In genomic region chr17:15816379-15817095, GRCm38 (mm10) we compare ENCODE assay signal across 15 mouse cellular contexts. TPM values are rescaled to one million over a fixed set of nuclear protein-coding genes. Genes with fewer than 3 reads are reported as not detected.
DNase-seq lines count a peak whose midpoint lies in the region; ATAC-seq and TF ChIP-seq lines count a peak whose summit lies in the region.
"Had no signal": no experiment of that assay in that cellular context is flagged by ENCODE, and none has a peak within 500 bp of the region (broad histone marks: within the 10 kb centered on the region; RNA-seq: fewer than 3 reads in every experiment).

No protein-coding gene starts in this region.

- H3K27ac ChIP-seq in heart, embryonic 16.5 days (ENCODE audit: low read length), result no peak overlapping the region
- no peak overlapping the region for H3K27ac ChIP-seq in stomach, postnatal 0 days (replicated peaks)
- no peak overlapping the region for H3K27ac ChIP-seq in hindbrain, embryonic 11.5 days (ENCODE audit: low read depth, low read length)
- H3K27ac ChIP-seq: forebrain, embryonic 12.5 days; hindbrain, embryonic 10.5 days; liver, embryonic 12.5 days; neural tube, embryonic 13.5 days had no signal

- H3K36me3 ChIP-seq in heart, embryonic 16.5 days (ENCODE audit: control insufficient read depth, insufficient read depth), result peaks cover 5% of the 10 kb centered on the region
- 0 out of 2 replicates have a peak, but pooled peaks cover 5% of the 10 kb centered on the region for H3K36me3 ChIP-seq in stomach, postnatal 0 days (ENCODE audit: control insufficient read depth, insufficient read depth, low read length)
- peaks cover 2% of the 10 kb centered on the region; the same call in 1 of the 2 replicates for H3K36me3 ChIP-seq in hindbrain, embryonic 11.5 days (ENCODE audit: control insufficient read depth, insufficient read depth, low read length)
- H3K36me3 ChIP-seq: liver, embryonic 12.5 days had no signal

- 76% methylated on average over 11 of the region's 11 CpGs for WGBS in heart, embryonic 16.5 days
- 56% methylated on average over 10 of the region's 11 CpGs for WGBS in stomach, postnatal 0 days
- WGBS in hindbrain, embryonic 11.5 days, result 89% methylated on average over 10 of the region's 11 CpGs

- peaks cover 37% of the 10 kb centered on the region for H3K4me1 ChIP-seq in heart, embryonic 16.5 days (ENCODE audit: control insufficient read depth, insufficient read depth, low read length)
- H3K4me1 ChIP-seq in stomach, postnatal 0 days (replicated peaks; ENCODE audit: control insufficient read depth, insufficient read depth), result peaks cover 7% of the 10 kb centered on the region; the same call in 1 of the 2 replicates
- H3K4me1 ChIP-seq in hindbrain, embryonic 11.5 days (replicated peaks; ENCODE audit: control insufficient read depth, insufficient read depth, low read length), result no peaks in the 10 kb centered on the region
- H3K4me1 ChIP-seq: liver, embryonic 12.5 days had no signal

- H3K9ac ChIP-seq in heart, embryonic 16.5 days (ENCODE audit: low read length), result no peak overlapping the region
- H3K9ac ChIP-seq in stomach, postnatal 0 days (ENCODE audit: low read length), result no peak overlapping the region
- H3K9ac ChIP-seq in hindbrain, embryonic 11.5 days (ENCODE audit: low read depth, low read length), result no peak overlapping the region
- H3K9ac ChIP-seq: forebrain, embryonic 12.5 days; liver, embryonic 12.5 days; neural tube, embryonic 13.5 days had no signal

- ATAC-seq in heart, embryonic 16.5 days (replicated peaks; ENCODE audit: extremely low read depth, insufficient read depth, low FRiP score), result peak; percentile 7; the same call in 1 of the 2 replicates
- ATAC-seq in stomach, postnatal 0 days (ENCODE audit: low FRiP score, low TSS enrichment), result peak; percentile 41; the same call in 1 of the 2 replicates
- no peak for ATAC-seq in hindbrain, embryonic 11.5 days (ENCODE audit: low FRiP score)
- ATAC-seq: liver, embryonic 12.5 days had no signal

- no peaks in the 10 kb centered on the region for H3K27me3 ChIP-seq in heart, embryonic 16.5 days (ENCODE audit: control insufficient read depth, insufficient read depth, low read length)
- H3K27me3 ChIP-seq in stomach, postnatal 0 days (ENCODE audit: control insufficient read depth, insufficient read depth, low read length), result no peaks in the 10 kb centered on the region
- H3K27me3 ChIP-seq in hindbrain, embryonic 11.5 days (ENCODE audit: control insufficient read depth, insufficient read depth, low read length), result no peaks in the 10 kb centered on the region
- H3K27me3 ChIP-seq: forebrain, embryonic 12.5 days; liver, embryonic 12.5 days; neural tube, embryonic 13.5 days had no signal

- DNase-seq in heart, postnatal 25 days (ENCODE audit: low spot score), result no peak
- DNase-seq in thymus, postnatal 0 days (ENCODE audit: low spot score), result peak; percentile 50
- DNase-seq in thymus, adult 18-20 months, result no peak
- peak; percentile 74 for DNase-seq in induced T-regulatory cell, adult 2 months (ENCODE audit: low read depth)
- DNase-seq in stomach, postnatal 0 days (ENCODE audit: low spot score), result peak; percentile 34
- DNase-seq in c-Kit-positive CD71-positive TER-119-positive erythroid progenitor cells, embryonic 14.5 days (ENCODE audit: low spot score), result no peak
- no peak for DNase-seq in hindbrain, embryonic 11.5 days (ENCODE audit: low spot score)
- DNase-seq: cerebellum, postnatal 14 days; left cerebral cortex, postnatal 4 days; right cerebral cortex, postnatal 25 days had no signal

- TF ChIP-seq EP300 in stomach, postnatal 0 days (optimal IDR thresholded peaks at IDR 0.05), result no peak

- H3K4me2 ChIP-seq in heart, embryonic 16.5 days (ENCODE audit: low read depth, low read length), result no peak overlapping the region
- peak overlapping the region; percentile 26 for H3K4me2 ChIP-seq in stomach, postnatal 0 days (replicated peaks; ENCODE audit: low read depth)
- H3K4me2 ChIP-seq in hindbrain, embryonic 11.5 days (replicated peaks; ENCODE audit: low read depth, low read length), result no peak overlapping the region
- H3K4me2 ChIP-seq: forebrain, embryonic 12.5 days; liver, embryonic 12.5 days had no signal

- H3K4me3 ChIP-seq in heart, embryonic 16.5 days (ENCODE audit: low read length), result no peak overlapping the region
- H3K4me3 ChIP-seq in stomach, postnatal 0 days (ENCODE audit: low read depth, low read length), result no peak overlapping the region; the same call in 1 of the 2 replicates
- H3K4me3 ChIP-seq in hindbrain, embryonic 11.5 days (ENCODE audit: low read depth, low read length), result no peak overlapping the region
- H3K4me3 ChIP-seq: forebrain, embryonic 12.5 days; hindbrain, embryonic 10.5 days; liver, embryonic 12.5 days; neural tube, embryonic 13.5 days had no signal

- no peaks in the 10 kb centered on the region for H3K9me3 ChIP-seq in heart, embryonic 16.5 days (replicated peaks; ENCODE audit: control insufficient read depth, low read length)
- no peaks in the 10 kb centered on the region for H3K9me3 ChIP-seq in stomach, postnatal 0 days (ENCODE audit: control insufficient read depth, low read length)
- H3K9me3 ChIP-seq in hindbrain, embryonic 11.5 days (ENCODE audit: control insufficient read depth, low read length), result no peaks in the 10 kb centered on the region
- H3K9me3 ChIP-seq: forebrain, embryonic 12.5 days; hindbrain, embryonic 10.5 days; liver, embryonic 12.5 days; neural tube, embryonic 13.5 days had no signal

- intact Hi-C loops in heart, postnatal 25 days (cut with DNase I), result no loop called here

- TF ChIP-seq CTCF in stomach, postnatal 0 days (IDR thresholded peaks at IDR 0.05; ENCODE audit: low read depth), result no peak

RNA-seq across cellular contexts. Expression of gene Rgmb, which starts 14.3 kb away (rescaled TPM):
- polyA plus RNA-seq in heart, embryonic 16.5 days (2015; fragmentation: Nextera tagmentation; extraction: Ambion mirVana), result 8.5 and 8.9 TPM in 2 replicates
- 10 to 100 TPM; 21.4 to 30.0 TPM for total RNA-seq in heart, postnatal 25 days (2021)
- polyA plus RNA-seq in thymus, postnatal 0 days (2015; fragmentation: Nextera tagmentation; extraction: Ambion mirVana), result 3.5 and 4.2 TPM in 2 replicates
- polyA plus RNA-seq in stomach, postnatal 0 days (2015; fragmentation: Nextera tagmentation; extraction: Ambion mirVana), result 33.0 and 41.1 TPM in 2 replicates
- polyA plus RNA-seq in hindbrain, embryonic 11.5 days (2014; fragmentation: Nextera tagmentation; extraction: Ambion mirVana), result 102 and 107 TPM in 2 replicates

Comparison
In these comparisons a context has a peak if more than half of its experiments do, and no peak if none do; other contexts are left out.
1. DNase-seq: peak in thymus, postnatal 0 days (single experiment), induced T-regulatory cell, adult 2 months (single experiment) and stomach, postnatal 0 days (single experiment); none in heart, postnatal 25 days (single experiment), thymus, adult 18-20 months (0 of 2), c-Kit-positive CD71-positive TER-119-positive erythroid progenitor cells, embryonic 14.5 days (single experiment) and hindbrain, embryonic 11.5 days (single experiment).